Mouse (Mus musculus): ENCODE measurements around the gene Spag7.

Gene Spag7

DNA sequence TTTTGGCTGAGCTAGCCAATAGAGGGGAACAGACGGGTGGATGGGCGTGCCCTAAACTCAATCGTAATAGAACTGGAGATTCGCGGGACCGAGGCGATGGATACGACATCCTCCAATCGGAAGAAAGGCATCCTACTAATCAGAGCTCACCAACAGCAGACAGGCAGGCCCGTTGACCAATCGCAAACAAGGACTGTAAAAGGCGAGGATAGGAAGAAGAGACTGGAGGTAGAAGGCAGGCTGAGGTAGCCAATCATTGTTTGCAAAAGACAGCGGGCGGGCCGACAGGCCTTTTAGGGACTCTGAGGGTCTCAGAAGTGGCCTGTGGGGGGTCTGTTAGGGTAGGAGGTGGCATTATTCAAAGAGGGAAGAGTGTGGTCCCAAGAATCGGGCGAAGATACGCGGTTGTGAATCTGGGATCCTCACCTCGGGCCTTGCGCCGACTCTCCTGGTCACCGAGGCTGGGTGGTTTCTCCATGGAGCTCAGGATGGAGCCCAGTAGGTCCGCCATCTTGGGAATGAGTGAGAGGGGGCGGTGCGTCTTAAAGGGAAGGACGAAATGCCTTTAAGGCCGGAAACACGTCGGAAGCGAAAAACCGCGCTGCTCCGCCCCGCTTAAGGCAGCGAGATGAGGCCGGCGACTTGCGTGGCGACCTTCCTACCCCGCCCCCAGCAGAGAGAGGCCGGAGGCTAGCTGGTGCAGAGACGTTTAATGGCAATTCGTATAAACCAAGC lies at the start of gene Spag7:
Gene Spag7 (minus strand): TSS at position 646 of the 735 bp plus-strand sequence.
- peak; percentile 96 for DNase-seq

DNA sequence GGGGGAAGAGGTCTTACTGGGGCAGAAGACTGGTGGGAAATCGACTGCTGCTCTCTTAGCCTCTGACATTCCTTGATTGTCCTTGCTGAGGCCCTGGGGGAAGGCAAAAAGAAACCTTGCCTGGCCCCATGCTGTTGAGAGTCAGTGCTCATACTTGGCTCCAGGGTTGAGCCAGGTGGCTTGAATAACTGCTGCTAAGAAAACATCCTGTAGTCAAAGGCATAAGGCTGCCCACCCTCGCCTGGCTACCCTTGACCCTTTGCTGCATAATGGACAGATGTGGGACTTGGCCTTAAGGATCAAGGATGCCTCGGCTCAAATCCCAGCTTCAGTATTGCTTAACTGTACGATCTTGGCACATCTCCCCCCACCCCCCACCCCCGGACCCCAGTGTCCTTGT lies 49.3 kb upstream of the Spag7 start:
- no peak for DNase-seq

DNA sequence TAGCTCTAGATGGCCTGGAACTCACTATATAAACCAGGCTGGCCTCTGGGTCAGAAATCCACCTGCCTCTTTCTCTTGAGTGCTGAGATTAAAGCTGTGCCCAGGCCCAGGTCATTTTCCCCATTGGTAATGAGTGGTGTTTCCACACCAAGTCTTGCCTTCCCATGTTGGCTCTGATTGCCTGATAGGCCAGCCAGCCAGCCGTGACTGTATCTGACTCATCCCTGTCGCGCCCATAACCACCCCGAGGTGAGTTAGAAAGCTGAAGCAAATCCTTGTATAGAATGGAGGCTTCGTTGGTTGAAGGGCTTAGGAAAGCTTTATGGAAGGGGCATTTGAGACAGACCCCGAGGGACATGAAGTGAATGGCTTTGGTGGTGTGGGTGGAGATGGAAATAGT lies 46.6 kb upstream of the Spag7 start:
- no peak for DNase-seq

DNA sequence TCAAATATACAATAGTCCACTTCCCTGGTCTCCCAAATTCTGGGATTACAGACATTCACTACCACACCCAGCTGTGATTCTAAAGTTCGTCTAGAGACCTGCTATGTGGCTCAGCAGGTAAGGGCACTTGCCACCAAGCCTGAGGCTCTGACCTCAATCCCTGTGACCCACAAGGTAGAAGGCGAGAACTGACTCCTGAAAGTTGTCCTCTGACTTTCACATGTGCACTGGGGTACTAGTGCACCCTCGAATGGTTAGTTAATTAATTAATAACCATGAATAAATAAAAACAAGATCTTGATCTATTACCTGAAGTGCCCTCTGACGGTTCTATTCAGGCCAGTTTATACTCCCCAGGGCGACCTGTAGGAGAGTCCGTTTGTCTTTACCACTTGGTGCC lies 44.0 kb upstream of the Spag7 start:
- no peak for DNase-seq

DNA sequence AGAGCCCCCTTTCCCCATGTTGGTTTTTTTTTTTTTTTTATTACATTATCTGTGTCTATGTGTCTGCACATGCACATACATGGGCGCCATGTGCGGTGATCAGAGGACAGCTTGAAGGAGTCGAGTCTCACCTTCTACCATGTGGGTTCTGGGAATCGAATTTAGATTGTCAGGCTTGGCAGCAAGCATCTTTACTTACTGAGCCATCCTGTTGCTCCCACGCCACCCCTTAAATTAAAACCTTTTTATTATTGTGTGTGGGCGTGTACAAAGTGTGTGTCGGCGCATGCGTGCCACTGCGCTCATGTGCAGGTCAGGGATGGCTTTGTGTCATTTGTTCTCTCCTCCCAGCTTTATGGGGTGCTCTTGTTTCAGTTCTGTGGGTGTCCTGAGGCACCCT lies 41.8 kb upstream of the Spag7 start:
- no peak for DNase-seq

DNA sequence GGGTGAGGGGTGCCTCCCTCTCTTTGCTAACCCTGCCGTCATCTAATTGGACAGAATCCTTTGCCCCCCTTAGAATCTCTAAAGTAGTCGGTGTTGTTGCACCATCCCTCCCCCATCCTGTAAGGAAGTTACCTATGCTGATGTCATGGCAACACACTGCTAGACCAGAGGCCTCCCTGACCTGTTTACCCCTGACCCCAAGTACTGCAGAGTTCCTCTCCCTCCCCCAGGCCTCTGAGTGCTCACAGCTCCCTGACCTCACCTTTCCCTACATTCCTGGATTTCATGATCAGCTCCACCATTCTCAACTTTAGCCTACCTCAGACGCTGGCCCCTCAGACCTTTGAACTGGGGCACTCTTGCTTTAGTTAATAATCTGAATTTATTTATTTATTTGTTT lies 36.9 kb upstream of the Spag7 start:
- DNase-seq: no peak

DNA sequence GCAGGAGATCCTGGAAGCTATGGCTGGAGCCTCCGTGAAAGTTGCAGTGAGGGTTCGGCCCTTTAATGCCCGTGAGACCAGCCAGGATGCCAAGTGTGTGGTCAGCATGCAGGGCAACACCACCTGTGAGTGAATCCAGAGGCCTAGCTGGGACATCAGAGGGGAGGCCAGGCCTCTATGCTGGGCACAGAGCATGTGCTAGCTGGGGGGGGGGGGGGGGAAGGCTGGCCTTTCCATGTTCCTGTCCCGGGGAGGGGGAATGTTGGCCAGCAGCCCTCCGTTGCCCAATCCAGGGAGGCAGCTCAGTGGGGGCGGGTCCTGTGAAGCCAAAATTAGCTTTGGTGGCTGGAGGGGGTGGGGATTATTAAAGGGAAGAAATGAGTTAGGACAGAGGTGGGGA lies 33.6 kb upstream of the Spag7 start:
- no peak for DNase-seq

DNA sequence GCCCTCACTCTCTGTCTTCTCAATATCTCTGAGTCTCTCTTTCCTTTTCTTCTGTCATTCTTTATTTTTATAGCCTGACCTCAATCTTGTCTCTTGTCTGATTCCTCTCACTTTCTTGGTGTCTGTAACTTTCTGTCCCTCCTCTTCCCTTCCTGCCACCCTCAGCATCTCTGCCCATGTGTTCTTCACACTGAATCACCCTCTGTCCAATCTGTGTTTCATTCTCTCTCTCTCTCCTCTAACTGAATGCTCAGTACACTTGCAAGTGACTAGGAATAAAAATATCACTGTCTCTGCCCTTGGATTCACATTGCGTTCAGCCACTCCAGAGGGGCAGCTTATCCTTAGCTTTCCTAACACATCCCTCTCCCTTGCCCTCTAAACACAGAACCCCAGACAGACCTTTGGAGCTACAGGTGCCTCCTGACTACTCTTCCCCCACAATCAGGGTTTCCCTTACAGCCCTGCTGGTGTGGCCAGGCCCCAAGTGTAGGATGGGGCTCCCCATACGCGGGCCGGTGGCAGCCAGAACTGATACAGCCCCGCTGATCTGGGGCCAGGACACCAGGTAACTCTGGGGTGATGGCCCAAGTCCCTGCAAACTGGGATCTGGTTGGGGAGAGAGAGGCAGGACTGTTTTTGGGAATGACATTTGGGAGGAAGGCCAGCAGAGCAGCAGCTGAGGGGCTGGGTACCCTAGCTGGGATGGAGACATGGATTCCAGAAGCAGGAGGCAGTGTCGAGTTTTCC lies 32.9 kb upstream of the Spag7 start:
- DNase-seq: no peak

DNA sequence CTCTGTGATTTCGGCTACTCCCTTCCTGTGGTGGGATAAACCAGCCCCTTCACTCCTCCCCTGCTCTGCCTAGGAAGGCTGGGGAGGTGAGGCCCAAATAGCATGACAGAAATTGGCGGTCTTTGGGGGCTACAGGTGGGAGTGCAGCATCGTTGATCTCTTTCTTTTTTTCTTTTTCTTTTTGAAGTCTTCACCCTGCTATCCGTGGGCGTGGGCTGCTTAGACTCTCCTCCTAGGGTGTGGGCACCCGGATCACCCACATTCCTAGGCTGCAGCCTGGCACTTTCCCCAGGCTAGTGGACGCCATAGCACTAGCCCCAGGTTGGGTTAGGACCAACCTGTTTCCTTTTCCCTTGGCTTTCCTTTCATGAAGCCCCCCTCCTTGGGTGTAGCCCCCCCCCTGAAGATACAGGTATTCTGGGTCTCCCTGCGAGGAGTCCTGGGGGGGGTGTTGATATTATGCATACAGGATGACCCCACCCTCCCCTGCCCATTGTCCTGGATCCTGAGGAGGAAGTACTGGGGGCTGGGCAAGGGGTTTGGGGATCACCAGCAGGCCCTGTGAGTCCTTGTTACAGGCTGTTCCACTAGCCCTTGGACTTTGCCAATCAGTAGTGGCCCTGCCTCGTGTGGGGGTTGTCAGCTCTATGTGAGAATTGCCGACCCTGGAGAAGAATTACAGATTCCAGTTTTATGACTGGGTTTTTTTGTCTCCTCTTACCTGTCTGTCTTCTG lies 32.2 kb upstream of the Spag7 start:
- peak in 1 of 2 experiments; percentile 18 for DNase-seq

DNA sequence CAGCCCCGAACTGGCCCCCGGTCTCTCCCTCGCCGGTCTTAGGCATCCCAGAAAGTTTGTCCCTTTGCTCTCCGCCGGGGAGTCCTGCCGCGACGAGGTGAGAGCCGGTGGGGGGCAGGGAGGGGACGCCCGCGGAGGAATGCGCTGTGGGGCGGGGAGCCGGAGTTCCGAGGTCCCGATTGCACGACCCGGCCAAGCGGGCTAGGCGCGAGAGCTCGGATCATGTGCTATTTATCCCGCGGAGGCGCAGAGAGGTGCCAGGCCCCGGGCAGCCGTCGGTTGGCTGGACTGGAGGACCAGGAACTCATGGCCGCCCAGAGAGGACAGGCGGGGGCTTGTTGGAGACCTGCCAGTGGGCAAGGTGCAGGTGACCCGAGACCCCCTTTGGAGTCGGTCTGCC lies 31.4 kb upstream of the Spag7 start:
- peak; percentile 57 to 69 for DNase-seq

DNA sequence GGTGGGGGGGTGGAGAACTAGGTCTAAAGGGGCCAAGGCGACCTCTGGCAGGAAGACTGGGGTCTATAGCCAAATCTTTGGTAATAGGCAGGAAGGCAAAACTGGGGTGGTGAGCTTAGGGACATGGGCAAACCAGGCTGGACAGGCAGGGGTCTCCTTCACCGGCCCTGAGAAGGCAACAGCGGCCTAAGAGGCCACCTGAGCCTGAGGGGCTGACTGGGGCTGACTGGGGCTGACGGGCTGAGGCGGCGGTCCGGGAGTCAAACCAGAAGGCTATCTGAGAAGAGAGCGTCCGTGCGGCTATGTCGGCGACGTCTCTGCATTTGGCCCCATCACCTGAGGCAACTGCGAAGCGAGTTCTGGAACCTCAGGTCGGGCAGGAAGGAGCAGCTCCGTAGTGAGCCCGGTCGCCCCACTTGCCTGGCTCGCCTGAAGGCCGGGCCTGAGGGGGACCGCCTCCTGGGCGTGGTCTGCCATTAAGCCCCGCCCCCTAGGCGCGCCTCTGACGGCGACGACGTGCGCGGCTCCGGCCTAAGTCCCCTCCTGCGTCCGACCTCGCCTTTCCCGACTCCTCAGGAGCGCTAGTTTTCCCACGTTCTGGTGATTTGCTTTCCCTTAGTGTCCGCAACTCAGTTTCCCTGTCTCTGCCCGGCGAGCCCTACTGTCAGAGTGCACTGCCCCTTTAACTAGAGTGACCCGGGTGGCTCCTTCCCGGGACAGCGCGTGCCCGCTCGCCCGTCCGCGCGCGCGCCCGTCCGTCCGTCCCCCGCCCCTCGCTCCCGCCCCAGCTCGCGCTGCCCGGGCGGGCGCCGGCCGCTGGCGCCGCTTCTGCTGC lies 30.7 kb upstream of the Spag7 start, which contains the start of the genes Inca1 and Kif1c:
Gene Inca1 (minus strand): TSS at position 434 of the 835 bp plus-strand sequence.
Gene Kif1c (plus strand): TSS at position 827 of the 835 bp plus-strand sequence.
- DNase-seq: peak; percentile 96 to 98

DNA sequence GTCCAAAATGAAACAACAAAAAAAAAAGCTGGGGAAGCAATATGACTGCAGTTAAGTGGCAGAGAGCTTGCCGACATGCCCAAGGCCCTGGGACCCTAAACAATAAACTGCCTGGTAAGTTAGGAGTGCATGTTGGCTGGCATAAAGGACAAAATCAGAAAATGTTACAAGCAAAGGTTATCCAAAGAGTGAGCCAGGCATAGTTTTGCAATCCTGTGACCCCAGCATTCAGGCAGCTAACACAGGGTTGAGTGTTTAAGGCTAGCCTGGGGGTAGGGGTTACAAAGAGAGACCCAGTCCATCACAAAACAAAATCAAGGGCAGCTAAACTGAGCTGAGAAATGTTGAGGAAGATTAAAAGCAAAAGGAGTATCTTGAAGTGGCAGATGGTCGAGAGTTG lies 29.8 kb upstream of the Spag7 start:
- no peak for DNase-seq

DNA sequence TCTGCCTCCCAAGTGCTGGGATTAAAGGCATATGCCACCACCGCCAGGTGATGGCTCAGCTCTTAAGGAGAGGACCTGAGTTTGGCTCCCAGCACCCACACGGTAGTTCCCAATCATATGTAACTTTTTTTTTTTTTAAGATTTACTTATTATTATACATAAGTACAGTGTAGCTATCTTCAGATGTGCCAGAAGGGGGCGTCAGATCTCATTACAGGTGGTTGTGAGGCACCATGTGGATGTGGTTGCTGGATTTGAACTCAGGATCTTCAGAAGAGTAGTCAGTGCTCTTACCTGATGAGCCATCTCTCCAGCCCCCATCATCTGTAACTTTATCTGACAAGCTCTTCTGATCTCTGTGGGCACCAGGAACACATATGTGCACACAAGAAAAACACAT lies 28.2 kb upstream of the Spag7 start:
- DNase-seq: no peak

DNA sequence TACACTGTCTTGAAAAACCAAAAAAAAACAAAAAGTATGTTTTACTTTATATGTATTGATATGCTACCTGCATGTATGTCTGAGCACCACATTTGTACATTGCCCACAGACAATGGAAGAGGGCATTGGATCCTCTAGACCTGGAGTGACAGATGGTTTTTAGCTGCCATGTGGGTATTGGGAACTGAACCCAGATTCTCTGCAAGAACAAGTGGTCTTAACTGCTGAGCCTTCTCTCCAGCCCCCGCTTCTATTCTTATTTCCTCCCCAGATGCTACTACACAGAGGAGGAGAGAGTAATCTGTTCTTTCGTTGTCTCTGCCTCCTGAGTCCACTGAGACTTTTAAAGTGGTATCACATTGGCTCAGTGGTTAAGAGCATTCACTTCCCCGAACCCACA lies 24.3 kb upstream of the Spag7 start:
- DNase-seq: no peak

DNA sequence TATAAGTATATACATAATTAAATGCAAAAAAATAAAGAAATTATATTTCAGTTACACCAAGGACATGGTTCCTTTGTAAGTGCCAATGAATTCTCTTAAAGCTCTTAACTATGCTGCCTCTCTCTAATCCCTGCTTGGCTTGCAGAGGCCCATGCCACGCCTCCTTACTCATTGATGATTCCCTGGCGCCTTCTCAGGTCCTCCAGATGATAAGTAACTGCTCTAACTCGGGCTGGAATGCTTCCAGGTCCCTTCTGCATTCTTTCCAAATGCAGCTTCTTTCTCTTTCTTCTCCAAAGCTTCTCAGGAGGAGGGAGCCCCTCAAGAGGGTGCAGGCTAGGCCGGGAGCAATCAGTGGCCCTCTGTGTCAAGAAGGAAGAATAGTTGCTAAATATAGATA lies 20.4 kb upstream of the Spag7 start:
- DNase-seq: no peak

DNA sequence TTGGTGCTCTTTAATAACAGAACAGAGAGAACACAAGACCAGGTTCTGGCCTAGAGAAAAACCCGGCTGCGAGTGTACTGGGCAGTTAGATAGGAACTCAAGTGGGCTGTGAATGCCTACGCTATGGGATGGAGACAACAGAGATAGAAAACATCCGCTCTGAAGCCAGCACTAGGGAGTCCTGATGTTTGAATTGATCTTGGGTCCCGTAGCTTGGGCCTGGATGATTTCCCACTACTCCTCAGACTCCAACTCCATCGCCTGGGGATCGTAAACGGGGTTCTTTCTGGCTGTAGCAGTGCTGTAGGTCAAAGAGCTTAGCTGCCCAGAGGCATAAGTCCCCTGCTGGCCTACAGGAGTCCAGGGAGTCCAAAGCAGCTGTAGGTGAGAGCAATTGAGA lies 19.2 kb upstream of the Spag7 start:
- DNase-seq: no peak

DNA sequence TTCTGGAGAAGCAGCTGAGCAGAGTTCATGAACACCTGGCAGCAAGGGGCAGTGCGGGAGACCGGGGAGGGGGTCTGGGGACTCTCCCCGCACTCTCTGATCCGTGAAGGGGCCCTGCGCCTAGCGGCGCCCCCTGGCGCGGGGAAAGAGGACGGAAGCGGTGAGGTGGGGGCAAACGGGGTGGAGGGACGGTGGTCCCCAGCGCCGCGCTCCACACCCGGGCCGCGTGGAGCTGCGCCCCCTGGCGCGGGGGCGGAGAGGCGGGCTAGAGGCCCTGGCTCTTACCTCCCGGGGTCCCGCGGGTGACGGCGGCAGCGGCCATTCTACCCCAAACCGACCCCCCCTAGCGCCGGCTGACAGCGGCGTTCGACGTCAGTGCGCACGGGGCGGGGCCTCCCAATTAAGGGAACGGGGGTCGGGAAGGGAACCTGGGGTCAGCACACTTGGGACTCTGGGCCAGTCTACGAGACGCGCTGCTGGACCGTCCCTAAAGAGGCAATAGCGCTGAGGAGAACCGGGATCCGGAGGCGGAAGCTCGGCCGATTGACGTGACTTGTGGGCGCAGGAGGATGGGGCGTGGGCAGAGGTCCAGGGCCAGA lies 18.5 kb upstream of the Spag7 start, which contains the start of gene Camta2:
Gene Camta2 (minus strand): TSS at position 505 of the 599 bp plus-strand sequence.
- DNase-seq: peak; percentile 89 to 90

DNA sequence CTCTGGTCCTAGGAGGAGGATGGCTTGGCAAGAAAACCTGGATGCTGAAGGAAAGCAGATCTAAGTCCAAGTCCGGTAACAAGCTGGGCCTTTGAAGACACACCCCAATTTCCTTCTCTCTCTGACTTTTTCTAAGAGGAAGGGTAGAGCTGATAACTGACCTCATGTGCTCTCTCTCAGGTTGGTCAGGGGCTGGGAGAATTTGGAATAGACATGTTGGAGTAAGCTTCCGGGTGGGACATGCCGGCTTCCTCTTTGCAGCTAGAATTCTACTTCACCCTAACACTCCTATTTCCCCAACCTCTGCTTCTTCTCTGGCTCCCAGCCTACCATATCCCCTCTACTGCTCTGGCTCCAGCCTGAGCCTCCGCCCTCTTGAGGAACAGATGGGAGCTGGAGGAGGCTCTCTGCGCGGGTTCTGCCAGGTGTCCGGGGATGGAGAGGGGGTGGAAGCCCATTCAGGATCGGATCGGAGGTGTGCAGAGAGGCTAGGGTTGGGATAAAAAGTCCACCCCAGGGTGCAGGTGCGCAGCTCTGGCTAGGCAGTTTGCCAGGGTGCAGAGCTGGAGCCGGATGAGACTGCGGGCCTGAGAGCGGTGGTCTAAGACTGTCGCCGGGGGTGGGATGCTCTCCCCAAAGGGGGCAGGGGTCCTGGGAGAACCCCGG lies 17.8 kb upstream of the Spag7 start:
- DNase-seq: no peak

DNA sequence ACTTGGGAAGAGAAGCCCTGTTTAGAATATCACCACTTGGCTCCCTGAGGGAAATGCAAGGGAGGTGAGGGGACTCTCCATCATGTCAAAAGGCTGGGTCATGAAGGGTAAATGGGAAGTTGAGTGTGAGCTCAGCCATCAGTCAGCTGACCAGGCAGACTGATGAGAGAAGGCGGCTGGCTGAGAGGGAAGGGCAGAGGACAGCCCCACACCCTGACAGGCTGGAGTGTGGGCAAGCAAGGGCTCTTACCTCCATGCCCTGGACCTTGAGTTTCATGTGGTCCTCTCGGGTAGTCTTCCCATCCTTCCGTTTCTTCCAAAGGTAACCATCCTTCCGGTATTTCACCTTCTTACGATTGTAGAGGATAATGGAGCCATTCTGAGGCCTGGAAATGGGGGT lies 14.4 kb upstream of the Spag7 start:
- DNase-seq: no peak

DNA sequence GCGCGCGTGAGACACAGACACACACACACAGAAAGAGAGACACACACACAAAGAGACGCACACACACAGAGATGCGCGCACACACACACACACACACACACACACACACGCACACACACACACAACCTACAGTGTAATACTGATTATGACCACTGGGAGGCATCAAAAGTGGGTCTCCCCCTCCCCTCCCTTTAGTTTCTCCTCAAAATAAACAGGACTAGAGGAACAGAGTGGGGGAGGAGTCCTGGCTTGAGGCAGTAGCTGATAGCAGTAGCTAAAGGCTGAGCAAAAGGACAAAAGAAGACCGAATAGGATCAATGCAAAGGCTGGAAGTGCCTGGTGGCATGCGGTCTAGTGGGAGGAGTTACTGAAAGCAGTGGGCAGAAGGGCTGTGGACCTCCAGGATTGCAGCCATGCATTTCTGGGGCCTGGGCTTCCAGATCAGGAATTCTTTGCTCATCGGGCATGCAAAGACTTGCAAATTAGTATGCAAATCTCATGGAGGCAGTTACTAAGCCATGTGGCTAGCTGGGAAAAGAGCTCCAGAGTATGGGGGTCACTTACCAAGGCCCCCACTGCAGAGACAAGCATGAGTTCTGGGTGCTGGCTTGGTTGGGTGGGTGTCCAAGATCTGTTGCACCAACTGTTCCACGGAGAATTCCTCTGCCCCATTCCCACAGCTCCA lies 12.8 kb upstream of the Spag7 start:
- no peak for DNase-seq

DNA sequence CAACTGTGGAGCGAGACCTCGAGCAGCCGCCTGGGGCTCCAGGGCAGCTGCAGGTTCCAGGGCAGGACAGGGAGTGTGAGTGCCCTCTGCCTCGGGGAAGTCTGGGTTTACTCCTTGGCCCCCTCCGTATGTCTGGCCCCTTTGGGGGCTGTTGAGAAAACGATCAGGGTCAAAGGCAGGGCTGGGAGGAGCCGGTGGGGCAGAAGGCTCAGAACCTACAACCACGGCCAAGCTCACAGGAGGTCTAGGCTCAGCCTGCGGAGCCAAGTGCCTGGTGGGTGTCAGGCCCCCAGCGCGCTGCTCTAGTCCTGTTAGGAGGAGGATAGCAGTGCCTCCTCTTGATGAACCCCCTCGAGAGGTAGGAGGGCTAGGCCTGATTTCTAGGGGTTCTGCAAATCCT lies 12.0 kb upstream of the Spag7 start:
- DNase-seq: no peak
